Mouse (Mus musculus) effector memory CD4-positive, alpha-beta T cell, adult 5 months (primary cell): ENCODE results near the gene Gpr75. TPM values are rescaled to one million over a fixed set of nuclear protein-coding genes. Genes with fewer than 3 reads are reported as not detected.

ENCODE experiments used
- polyA plus RNA-seq: library from polyadenylated mRNA; unstranded; fragments of 100-300 nt; shearing (Covaris generic); gene quantifications from one replicate; pipeline ENCODE4 v1.2.1, GENCODE M21; 2017

Gene Gpr75
- not detected for polyA plus RNA-seq

DNA sequence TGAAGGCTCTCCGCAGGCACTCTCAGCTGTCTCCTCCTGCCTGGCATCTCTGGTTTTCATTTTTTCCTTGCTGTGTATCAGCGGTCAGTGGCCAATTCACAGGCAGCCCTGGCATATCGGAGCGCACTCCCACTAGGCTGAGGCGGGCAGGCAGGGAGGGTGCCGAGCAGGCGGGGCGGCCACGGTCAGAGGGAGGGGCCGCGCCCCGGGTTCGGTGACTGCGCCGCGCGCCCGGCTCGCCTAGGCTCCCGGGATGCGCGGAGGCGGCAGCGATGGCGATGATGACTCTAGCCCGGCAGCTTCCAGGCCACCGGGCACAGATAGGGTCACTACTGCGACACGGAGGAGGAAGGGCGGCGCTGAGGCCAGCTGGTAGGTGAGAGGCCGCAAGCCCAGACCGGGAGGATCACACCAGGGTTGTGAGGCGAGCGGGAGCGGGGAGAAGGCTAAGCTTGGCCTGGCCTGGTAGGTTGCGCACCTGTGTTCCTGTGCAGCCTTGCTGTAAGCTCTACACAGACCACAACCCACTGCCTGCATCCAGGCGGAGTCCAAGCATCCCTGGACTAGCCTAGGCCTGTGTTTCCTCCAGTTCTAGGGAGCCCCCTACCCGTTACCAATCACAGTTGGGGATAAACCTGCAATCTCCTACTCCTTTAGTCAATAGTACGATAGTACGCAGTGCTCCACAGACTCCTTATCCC lies at the start of gene Gpr75, which contains the start of gene Asb3:
Gpr75 (plus strand) TSS at position 188 of the 701 bp plus-strand sequence.
Asb3 (plus strand) TSS at position 246 of the 701 bp plus-strand sequence.

Other genes with a start within 250 kb of the Gpr75 start
- gene Acyp2, start 235.8 kb upstream of the Gpr75 start, polyA plus RNA-seq = 0.74 TPM
- 19.3 TPM for gene Psme4, start 113.6 kb upstream of the Gpr75 start, polyA plus RNA-seq
- 45.7 TPM for gene Asb3, start 58 bp downstream of the Gpr75 start, polyA plus RNA-seq
- gene Erlec1, start 69.0 kb downstream of the Gpr75 start, polyA plus RNA-seq = 7.7 TPM
- 8.0 TPM for gene Chac2, start 101.0 kb downstream of the Gpr75 start, polyA plus RNA-seq